Mouse (Mus musculus) liver, adult (tissue): Measurements from ENCODE around the gene 2310033P09Rik.

Source experiments
- GATA4 ChIP-seq: IDR thresholded peaks from 2 replicates; pipeline ENCODE4 v1.6.1; 2014; ENCODE audit warnings: mild to moderate bottlenecking, low read length; ENCODE audit not compliant: insufficient replicate concordance

Gene 2310033P09Rik

DNA sequence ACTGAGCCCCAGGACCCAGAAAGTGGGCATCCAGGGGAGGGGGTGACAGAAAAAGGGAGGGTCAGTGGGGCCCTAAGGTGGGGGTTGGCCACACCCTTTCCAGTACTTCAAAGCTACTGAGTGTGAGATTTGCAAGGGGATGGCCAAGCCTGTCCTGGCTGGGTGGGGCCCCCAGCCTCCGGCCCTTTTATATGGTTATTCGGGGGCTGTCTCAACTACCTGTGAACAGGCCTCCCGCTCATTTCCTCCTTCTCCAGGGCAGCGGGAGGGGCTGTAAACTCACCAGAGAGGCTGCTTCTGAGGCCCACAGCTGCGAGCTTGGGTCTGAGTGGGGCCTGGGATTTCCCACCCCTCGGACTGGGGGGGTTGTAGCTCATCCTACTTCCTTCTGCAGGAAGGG is 35.7 kb downstream of the 2310033P09Rik start:
- TF ChIP-seq GATA4 = no peak

GRCm38 (mm10) chr11:59248101-59248500 is 40.0 kb downstream of the 2310033P09Rik start:
- no peak for TF ChIP-seq GATA4

DNA sequence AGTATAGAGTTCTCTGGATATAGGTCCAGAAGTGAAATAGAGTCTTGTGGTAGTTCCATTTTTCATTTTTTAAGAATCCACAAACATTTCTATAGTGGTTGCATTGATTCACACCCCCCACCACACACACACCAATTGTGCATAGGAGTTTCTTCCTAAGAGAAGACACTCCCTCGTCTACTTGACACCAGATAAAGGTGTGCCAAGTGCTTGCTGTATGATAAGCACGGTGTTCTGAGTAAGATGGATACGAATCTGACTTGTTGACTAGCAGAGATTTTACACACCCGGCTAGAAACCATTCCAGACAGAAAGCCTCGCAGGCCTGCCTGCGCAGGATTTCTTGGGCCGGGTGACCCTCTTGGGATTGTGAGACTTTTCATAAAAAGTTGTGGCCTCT is 51.5 kb downstream of the 2310033P09Rik start:
- no peak for TF ChIP-seq GATA4
